Mouse (Mus musculus) thymus, adult 2 months (tissue): ENCODE results near the gene Ckap2. TPM values are rescaled to one million over a fixed set of nuclear protein-coding genes. Genes with fewer than 3 reads are reported as not detected.

Experiments used
- DNase-seq: peaks from one replicate; pipeline ENCODE4 v3.0.0; 2021
- H3K27ac ChIP-seq: fragments of 200-500 bp; 2 replicates; pipeline ENCODE4 v1.5.1; 2012; ENCODE audit warnings: low read length, control low read depth; ENCODE audit not compliant: control insufficient read depth, insufficient read depth
- H3K27me3 ChIP-seq: fragments of 200-500 bp; 2 replicates; pipeline ENCODE4 v1.6.1; 2012; ENCODE audit warnings: mild to moderate bottlenecking, low read length, moderate library complexity, mixed read lengths; ENCODE audit not compliant: control insufficient read depth, insufficient read depth
- H3K36me3 ChIP-seq: fragments of 200-500 bp; 2 replicates; pipeline ENCODE4 v1.6.1; 2012; ENCODE audit warnings: mild to moderate bottlenecking, low read length, moderate library complexity; ENCODE audit not compliant: control insufficient read depth, insufficient read depth
- H3K4me1 ChIP-seq: fragments of 200-500 bp; replicated peaks from 2 replicates; pipeline ENCODE4 v1.6.1; 2012; ENCODE audit warnings: low read length; ENCODE audit not compliant: control insufficient read depth, insufficient read depth
- H3K4me3 ChIP-seq: fragments of 200-500 bp; 2 replicates; pipeline ENCODE4 v1.5.1; 2012; ENCODE audit warnings: mild to moderate bottlenecking, low read length, control low read depth, moderate library complexity; ENCODE audit not compliant: control insufficient read depth, insufficient read depth
- CTCF ChIP-seq: fragments of 200-500 bp; IDR thresholded peaks from 2 replicates; pipeline ENCODE4 v1.5.1; 2012; ENCODE audit warnings: mild to moderate bottlenecking, control low read depth, low read length, moderate library complexity, borderline replicate concordance; ENCODE audit not compliant: control insufficient read depth, poor library complexity, insufficient read depth; ENCODE audit errors: extremely low read depth
- POLR2A ChIP-seq: fragments of 200-500 bp; IDR thresholded peaks from 2 replicates; pipeline ENCODE4 v1.6.1; 2012; ENCODE audit warnings: mild to moderate bottlenecking, low read length, control low read depth, moderate library complexity; ENCODE audit not compliant: control insufficient read depth, poor library complexity, insufficient read depth; ENCODE audit errors: extremely low read depth
- whole genome bisulfite sequencing: fragments of 180-500 bp; shearing (Covaris S2); methylation state at CpG from one replicate; pipeline ENCODE4 v1.1.7; 2018; 5-methylcytosine and 5-hydroxymethylcytosine counted together
- polyA plus RNA-seq: library from polyadenylated mRNA; depleted of rRNA; stranded (reverse); fragments of >200 nt; gene quantifications from 2 replicates; pipeline ENCODE4 v1.2.3, GENCODE M21; 2012

Gene Ckap2
- polyA plus RNA-seq, 1 experiment = 13.6 TPM

DNA sequence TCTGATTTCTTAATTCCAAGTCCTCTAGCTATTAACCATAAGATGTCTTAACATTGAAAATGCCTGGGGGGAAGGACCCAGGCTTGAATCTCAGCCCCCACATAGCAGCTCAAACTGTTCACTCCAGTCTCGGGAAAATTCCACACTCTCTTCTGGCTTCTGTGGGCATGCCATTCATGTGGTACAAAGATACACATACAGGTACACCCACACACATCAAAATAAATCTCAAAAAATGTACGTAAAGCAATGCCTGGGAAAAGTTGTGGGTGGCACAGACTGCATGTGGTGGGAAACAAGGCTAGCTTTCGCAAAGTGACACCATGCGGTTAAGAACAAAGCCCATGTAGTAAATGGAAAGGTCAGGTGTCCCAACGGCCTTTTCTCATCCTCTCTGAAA is 16.5 kb downstream of the Ckap2 start:
- no peak for DNase-seq
- Histone ChIP-seq H3K4me1 (peaks cover 4% of the 10 kb centered on the region), H3K36me3 (peaks cover 10% of the 10 kb centered on the region; the same call in 1 of the 2 replicates), H3K4me3 (no peak overlapping the region), H3K27me3 (no peaks in the 10 kb centered on the region), H3K27ac (no peak overlapping the region)
- TF ChIP-seq CTCF (no peak), POLR2A (no peak)
- WGBS = 88% methylated on average over 5 of the region's 5 CpGs

DNA sequence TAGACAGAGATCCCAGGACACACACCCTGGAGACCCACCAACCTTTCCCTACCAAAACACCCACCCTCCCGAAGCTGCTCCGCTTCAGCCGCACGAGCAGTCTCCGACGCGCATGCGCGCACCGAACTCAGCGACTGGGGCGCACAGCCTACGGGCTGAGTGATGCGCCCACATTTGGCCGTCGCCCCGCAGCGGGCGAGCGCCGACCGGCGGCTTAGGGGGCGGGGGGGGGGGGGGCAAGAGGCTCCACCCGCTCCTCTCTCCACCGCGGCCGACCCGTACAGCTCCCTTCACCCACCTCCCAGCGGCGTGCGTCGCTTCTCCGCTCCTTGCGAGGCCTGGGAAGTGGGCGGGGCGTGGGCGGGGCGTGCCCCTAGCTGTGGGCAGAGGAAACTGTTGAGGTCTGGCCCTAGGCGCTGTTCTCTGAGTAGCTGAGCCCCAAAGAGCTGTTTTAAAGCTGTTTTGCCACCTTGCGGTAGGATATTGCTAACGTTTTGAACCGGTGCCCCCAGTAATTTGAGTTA is 19.5 kb downstream of the Ckap2 start, which contains the start of gene Nek3:
Gene Nek3, minus strand, starts transcription at position 356 of the 524 bp plus-strand sequence.
- Histone ChIP-seq H3K27ac (peak within 1 kb of the TSS; percentile 9; the same call in 1 of the 2 replicates), H3K27me3 (no peaks in the 10 kb centered on the region), H3K4me1 (peaks cover 4% of the 10 kb centered on the region), H3K36me3 (peaks cover 6% of the 10 kb centered on the region; the same call in 1 of the 2 replicates), H3K4me3 (peak within 1 kb of the TSS; percentile 35)
- TF ChIP-seq CTCF (peak; percentile 61; the same call in 1 of the 2 replicates), POLR2A (peak; percentile 30; the same call in 1 of the 2 replicates)
- DNase-seq = peak; percentile 77
- under 1% methylated on average over 43 of the region's 43 CpGs for WGBS

DNA sequence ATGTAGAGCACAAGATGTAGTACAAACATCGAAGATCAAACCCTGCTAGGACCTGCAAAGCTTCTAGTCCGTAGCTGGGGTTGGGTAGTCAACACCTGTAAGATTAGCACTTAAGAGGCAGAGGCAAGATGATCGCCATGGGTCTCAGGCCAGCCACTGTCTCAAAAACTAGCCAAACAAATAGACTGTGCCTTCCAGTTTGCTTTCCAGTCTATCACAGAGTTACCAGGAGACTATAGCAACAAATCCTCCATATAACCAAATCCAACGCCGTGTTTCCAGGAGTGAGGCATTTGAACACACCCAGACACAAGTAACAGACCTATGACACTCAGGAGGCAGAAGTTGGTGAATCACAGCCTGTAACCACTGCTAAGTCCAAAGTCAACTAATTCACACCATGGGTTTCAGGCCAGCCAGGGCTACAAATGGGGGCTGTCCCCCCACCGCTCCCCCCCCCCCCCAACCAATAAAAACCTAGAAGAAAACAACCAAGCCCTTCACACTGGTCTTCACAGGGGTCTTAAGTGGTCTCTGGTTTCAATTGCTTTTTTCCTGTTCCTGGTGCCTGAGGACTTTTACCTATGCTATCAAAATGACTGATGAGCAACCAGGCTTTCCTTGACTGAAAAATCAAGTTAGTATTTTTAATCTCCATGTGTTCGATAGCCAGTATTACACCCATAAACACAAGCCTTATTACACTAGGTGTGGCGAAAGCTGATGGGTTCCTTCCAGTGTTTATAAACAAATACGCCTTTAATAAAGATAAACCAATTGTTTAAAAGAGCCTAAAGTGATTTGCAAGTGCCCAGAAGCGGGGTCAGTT is 20.2 kb downstream of the Ckap2 start:
- peaks cover 4% of the 10 kb centered on the region for H3K4me1 ChIP-seq
- peak overlapping the region; percentile 35 for H3K4me3 ChIP-seq
- no peaks in the 10 kb centered on the region for H3K27me3 ChIP-seq
- TF ChIP-seq POLR2A = no peak
- no peak for TF ChIP-seq CTCF
- H3K36me3 ChIP-seq = peaks cover 6% of the 10 kb centered on the region; the same call in 1 of the 2 replicates
- WGBS = 58% methylated on average over 10 of the region's 10 CpGs
- no peak for DNase-seq
- no peak overlapping the region for H3K27ac ChIP-seq

DNA sequence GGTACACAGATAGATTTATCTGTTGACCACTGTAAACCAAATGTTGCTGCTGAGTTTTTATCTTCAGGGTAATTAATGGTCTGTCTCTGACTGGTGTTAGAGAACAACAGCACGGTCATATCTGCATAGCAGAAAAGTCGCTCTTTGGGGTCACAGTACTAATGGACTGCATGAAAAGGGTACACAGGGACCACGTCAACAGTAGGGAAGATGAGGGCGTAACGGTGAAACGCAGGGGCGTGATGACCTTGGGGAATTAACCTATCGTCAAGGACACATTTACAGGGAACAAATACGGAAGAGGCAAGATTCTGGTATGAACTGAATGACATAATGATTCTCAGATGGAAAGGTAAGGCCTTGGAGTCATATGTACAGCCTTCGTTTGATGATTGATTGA is 21.2 kb downstream of the Ckap2 start:
- no peak overlapping the region for H3K4me3 ChIP-seq
- no peaks in the 10 kb centered on the region for H3K27me3 ChIP-seq
- TF ChIP-seq CTCF = no peak
- no peak for TF ChIP-seq POLR2A
- H3K4me1 ChIP-seq = peaks cover 4% of the 10 kb centered on the region
- no peak overlapping the region for H3K27ac ChIP-seq
- peaks cover 6% of the 10 kb centered on the region; the same call in 1 of the 2 replicates for H3K36me3 ChIP-seq
- 96% methylated on average over 10 of the region's 10 CpGs for WGBS
- DNase-seq = no peak

DNA sequence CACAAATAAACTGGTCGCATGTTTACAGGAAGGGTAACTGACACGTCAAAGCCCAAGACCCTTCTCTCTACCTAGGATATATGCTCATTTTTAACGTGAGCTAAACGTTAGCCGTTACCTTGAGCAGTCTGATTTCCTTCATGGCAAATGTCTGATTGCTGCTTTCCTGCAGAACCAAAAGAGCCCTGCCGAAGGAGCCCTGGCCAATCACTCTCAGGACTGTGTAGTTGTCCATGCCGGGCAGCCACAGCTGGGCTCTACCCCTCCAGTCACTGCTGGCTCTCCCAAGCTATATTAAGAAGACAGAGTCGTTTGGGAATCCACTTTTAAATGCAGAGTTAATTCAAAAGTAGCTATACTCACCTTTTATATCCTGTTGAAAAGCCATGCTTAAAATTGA is 23.4 kb downstream of the Ckap2 start:
- no peak for DNase-seq
- no peak for TF ChIP-seq POLR2A
- TF ChIP-seq CTCF = no peak
- Histone ChIP-seq H3K36me3 (no peaks in the 10 kb centered on the region), H3K27me3 (no peaks in the 10 kb centered on the region), H3K27ac (no peak overlapping the region), H3K4me1 (peaks cover 4% of the 10 kb centered on the region), H3K4me3 (no peak overlapping the region)
- WGBS = 96% methylated on average over 8 of the region's 8 CpGs

DNA sequence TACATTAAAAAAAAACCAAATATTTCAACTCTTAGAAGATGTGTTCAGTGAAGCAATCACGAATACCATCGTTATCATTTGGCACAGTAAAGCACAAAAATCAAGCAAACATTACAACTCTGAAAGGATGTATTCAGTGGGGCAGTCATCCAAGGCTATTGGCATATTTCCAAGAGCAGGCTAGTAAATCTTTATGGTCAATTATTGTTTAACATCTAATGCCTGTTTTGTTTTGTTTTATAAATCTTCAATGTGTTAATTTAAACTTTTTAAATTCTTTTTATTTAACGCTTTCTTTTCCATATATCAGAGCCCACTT is 35.3 kb downstream of the Ckap2 start:
- Histone ChIP-seq H3K4me3 (no peak overlapping the region), H3K27ac (no peak overlapping the region), H3K4me1 (no peaks in the 10 kb centered on the region), H3K36me3 (no peaks in the 10 kb centered on the region), H3K27me3 (no peaks in the 10 kb centered on the region)
- TF ChIP-seq CTCF (no peak), POLR2A (no peak)
- no peak for DNase-seq
- WGBS = 91% methylated on average over 3 of the region's 3 CpGs
